Mouse (Mus musculus) lung, embryonic 16.5 days (tissue): Measurements from ENCODE around the gene Pus3. TPM values are rescaled to one million over a fixed set of nuclear protein-coding genes. Genes with fewer than 3 reads are reported as not detected.

Source experiments
- ATAC-seq: fragments of 200-750 bp; cut with Nextera tagmentation; 2 replicates; pipeline ENCODE4 v1.8.0; 2017; ENCODE audit warnings: low read depth, mild to moderate bottlenecking, moderate library complexity
- H3K27ac ChIP-seq: fragments of 300-500 bp; sonication (generic); 2 replicates; pipeline ENCODE4 v1.5.1; 2014; ENCODE audit warnings: mild to moderate bottlenecking, control low read depth, low read length
- H3K27me3 ChIP-seq: fragments of 300-500 bp; sonication (generic); 2 replicates; pipeline ENCODE4 v1.6.1; 2014; ENCODE audit warnings: low read depth, low read length, mixed read lengths; ENCODE audit not compliant: control insufficient read depth, insufficient read depth
- H3K36me3 ChIP-seq: fragments of 300-500 bp; sonication (generic); 2 replicates; pipeline ENCODE4 v1.6.1; 2014; ENCODE audit warnings: low read length; ENCODE audit not compliant: control insufficient read depth, insufficient read depth
- H3K4me1 ChIP-seq: fragments of 300-500 bp; sonication (generic); replicated peaks from 2 replicates; pipeline ENCODE4 v1.6.1; 2014; ENCODE audit warnings: low read length, mixed read lengths; ENCODE audit not compliant: control insufficient read depth, insufficient read depth
- H3K4me2 ChIP-seq: fragments of 300-500 bp; sonication (generic); 2 replicates; pipeline ENCODE4 v1.6.1; 2014; ENCODE audit warnings: low read depth, low read length, control low read depth
- H3K4me3 ChIP-seq: fragments of 300-500 bp; sonication (generic); 2 replicates; pipeline ENCODE4 v1.5.1; 2014; ENCODE audit warnings: mild to moderate bottlenecking, low read length, control low read depth
- H3K9ac ChIP-seq: fragments of 300-500 bp; sonication (generic); 2 replicates; pipeline ENCODE4 v1.6.1; 2014; ENCODE audit warnings: low read length, control low read depth
- H3K9me3 ChIP-seq: fragments of 300-500 bp; sonication (generic); 2 replicates; pipeline ENCODE4 v1.6.1; 2016; ENCODE audit warnings: low read length; ENCODE audit not compliant: control insufficient read depth
- WGBS: fragments of 180-500 bp; shearing (Covaris S2); extraction: QIAGEN DNeasy Blood & Tissue Kit; methylation state at CpG from one replicate; pipeline ENCODE4 v1.1.7; 2014; 5-methylcytosine and 5-hydroxymethylcytosine counted together
- polyA plus RNA-seq: library from polyadenylated mRNA; unstranded; fragments of >200 nt; fragmentation: Nextera tagmentation; extraction: Ambion mirVana; gene quantifications from 2 replicates; pipeline ENCODE4 v1.2.1, GENCODE M21; 2015

The Pus3 gene
- polyA plus RNA-seq, 1 experiment from 2014 or later: 13.9 TPM

GRCm38 (mm10) chr9:35561583-35561982 is 3.2 kb downstream of the Pus3 start:
- peaks cover 19% of the 10 kb centered on the region for H3K36me3 ChIP-seq
- no peak overlapping the region for H3K27ac ChIP-seq
- H3K27me3 ChIP-seq: no peaks in the 10 kb centered on the region; the same call in 1 of the 2 replicates
- no peaks in the 10 kb centered on the region for H3K9me3 ChIP-seq
- H3K4me3 ChIP-seq: no peak overlapping the region
- WGBS: 86% methylated on average over 6 of the region's 6 CpGs
- no peak overlapping the region for H3K4me2 ChIP-seq
- ATAC-seq: no peak
- H3K4me1 ChIP-seq: peaks cover 16% of the 10 kb centered on the region
- H3K9ac ChIP-seq: no peak overlapping the region

- ATAC-seq: no peak
- Histone ChIP-seq H3K27ac (no peak overlapping the region), H3K4me1 (peaks cover 15% of the 10 kb centered on the region), H3K4me3 (no peak overlapping the region), H3K9ac (no peak overlapping the region), H3K27me3 (no peaks in the 10 kb centered on the region), H3K4me2 (no peak overlapping the region), H3K36me3 (peaks cover 28% of the 10 kb centered on the region), H3K9me3 (no peaks in the 10 kb centered on the region)
- WGBS: 85% methylated on average over 5 of the region's 5 CpGs
These were observed 6.3 kb downstream of the Pus3 start for GRCm38 (mm10) chr9:35564536-35565240.

GRCm38 (mm10) chr9:35567995-35568394 is 9.6 kb downstream of the Pus3 start:
- H3K27me3 ChIP-seq: no peaks in the 10 kb centered on the region
- no peak overlapping the region for H3K9ac ChIP-seq
- no peaks in the 10 kb centered on the region for H3K9me3 ChIP-seq
- peaks cover 8% of the 10 kb centered on the region; the same call in 1 of the 2 replicates for H3K4me1 ChIP-seq
- H3K4me2 ChIP-seq: no peak overlapping the region
- H3K36me3 ChIP-seq: peaks cover 19% of the 10 kb centered on the region
- 75% methylated on average over 3 of the region's 3 CpGs for WGBS
- no peak overlapping the region for H3K27ac ChIP-seq
- H3K4me3 ChIP-seq: no peak overlapping the region
- no peak for ATAC-seq

GRCm38 (mm10) chr9:35569571-35570534 is 11.5 kb downstream of the Pus3 start, which contains the start of the genes Pate2 and Hyls1:
TSS of gene Pate2 (plus strand) at chr9:35570284.
TSS of gene Hyls1 (minus strand) at chr9:35570398.
- Histone ChIP-seq H3K4me2 (peak within 1 kb of the TSS; percentile 72), H3K36me3 (peaks cover 19% of the 10 kb centered on the region), H3K4me3 (peak within 1 kb of the TSS; percentile 85), H3K4me1 (peaks cover 11% of the 10 kb centered on the region; the same call in 1 of the 2 replicates), H3K27me3 (peaks cover 9% of the 10 kb centered on the region), H3K9me3 (no peaks in the 10 kb centered on the region), H3K9ac (peak within 1 kb of the TSS; percentile 82), H3K27ac (peak within 1 kb of the TSS; percentile 90)
- ATAC-seq: peak; percentile 98
- WGBS: under 1% methylated on average over 86 of the region's 86 CpGs

- Histone ChIP-seq H3K4me2 (peak overlapping the region; percentile 66), H3K9ac (peak overlapping the region; percentile 82), H3K27ac (peak overlapping the region; percentile 90), H3K27me3 (peaks cover 12% of the 10 kb centered on the region), H3K36me3 (peaks cover 13% of the 10 kb centered on the region), H3K4me3 (peak overlapping the region; percentile 85), H3K9me3 (no peaks in the 10 kb centered on the region), H3K4me1 (peaks cover 11% of the 10 kb centered on the region; the same call in 1 of the 2 replicates)
- WGBS: 13% methylated on average over 5 of the region's 5 CpGs
- no peak for ATAC-seq
These were observed 12.3 kb downstream of the Pus3 start for GRCm38 (mm10) chr9:35570663-35571062.

GRCm38 (mm10) chr9:35574416-35574815 is 16.0 kb downstream of the Pus3 start:
- H3K4me2 ChIP-seq: peak overlapping the region; percentile 42
- no peaks in the 10 kb centered on the region for H3K36me3 ChIP-seq
- H3K9me3 ChIP-seq: no peaks in the 10 kb centered on the region
- WGBS: 4% methylated on average over 32 of the region's 32 CpGs
- H3K27me3 ChIP-seq: peaks cover 12% of the 10 kb centered on the region
- peak overlapping the region; percentile 28 for H3K4me3 ChIP-seq
- H3K27ac ChIP-seq: no peak overlapping the region
- 0 out of 2 replicates have a peak, but pooled peaks cover 3% of the 10 kb centered on the region for H3K4me1 ChIP-seq
- ATAC-seq: no peak
- no peak overlapping the region for H3K9ac ChIP-seq

- 50% methylated on average over 1 of the region's 1 CpGs for WGBS
- Histone ChIP-seq H3K4me1 (no peaks in the 10 kb centered on the region), H3K27me3 (no peaks in the 10 kb centered on the region), H3K4me3 (no peak overlapping the region), H3K36me3 (no peaks in the 10 kb centered on the region), H3K9ac (no peak overlapping the region), H3K4me2 (no peak overlapping the region), H3K9me3 (no peaks in the 10 kb centered on the region), H3K27ac (no peak overlapping the region)
- ATAC-seq: no peak
These were observed 29.3 kb downstream of the Pus3 start for GRCm38 (mm10) chr9:35587674-35588073.

- no peak overlapping the region for H3K4me2 ChIP-seq
- H3K27me3 ChIP-seq: no peaks in the 10 kb centered on the region
- 12% methylated on average over 2 of the region's 2 CpGs for WGBS
- no peaks in the 10 kb centered on the region for H3K9me3 ChIP-seq
- no peak overlapping the region for H3K9ac ChIP-seq
- H3K4me1 ChIP-seq: no peaks in the 10 kb centered on the region
- H3K36me3 ChIP-seq: no peaks in the 10 kb centered on the region
- no peak for ATAC-seq
- no peak overlapping the region for H3K4me3 ChIP-seq
- H3K27ac ChIP-seq: no peak overlapping the region
These were observed 34.5 kb downstream of the Pus3 start for GRCm38 (mm10) chr9:35592903-35593302.
